Mouse (Mus musculus) liver, embryonic 11.5 days (tissue): ENCODE measurements around the gene Neurl2. TPM values are rescaled to one million over a fixed set of nuclear protein-coding genes. Genes with fewer than 3 reads are reported as not detected.
A peak's percentile ranks its signal among the peaks of the same experiment; 100 is the strongest.
"Not testable (repeated sequence)": the region's sequence is repeated elsewhere in the genome, so short reads cannot be mapped to it uniquely, and the experiment has no call there.

Experiments
- ATAC-seq: fragments of 200-750 bp; cut with Nextera tagmentation; replicated peaks from 2 replicates; pipeline ENCODE4 v1.8.0; 2017; ENCODE audit warnings: moderate number of reproducible peaks, mild to moderate bottlenecking, moderate TSS enrichment, moderate library complexity; ENCODE audit not compliant: low FRiP score
- DNase-seq: peaks from one replicate; pipeline ENCODE4 v3.0.0-alpha.2; 2017; ENCODE audit warnings: low spot score
- H3K27ac ChIP-seq: fragments of 300-500 bp; sonication (generic); 2 replicates; pipeline ENCODE4 v1.5.1; 2014; ENCODE audit warnings: mild to moderate bottlenecking, low read depth, low read length, control low read depth
- H3K27me3 ChIP-seq: fragments of 300-500 bp; sonication (generic); replicated peaks from 2 replicates; pipeline ENCODE4 v1.6.1; 2014; ENCODE audit warnings: low read length, mixed read lengths; ENCODE audit not compliant: control insufficient read depth, insufficient read depth
- H3K36me3 ChIP-seq: fragments of 300-500 bp; sonication (generic); 2 replicates; pipeline ENCODE4 v1.6.1; 2014; ENCODE audit warnings: mild to moderate bottlenecking, low read length, moderate library complexity, mixed read lengths; ENCODE audit not compliant: control insufficient read depth, insufficient read depth
- H3K4me1 ChIP-seq: fragments of 300-500 bp; sonication (generic); replicated peaks from 2 replicates; pipeline ENCODE4 v1.6.1; 2014; ENCODE audit warnings: low read length, mixed read lengths; ENCODE audit not compliant: control insufficient read depth, insufficient read depth
- H3K4me2 ChIP-seq: fragments of 300-500 bp; sonication (generic); 2 replicates; pipeline ENCODE4 v1.6.1; 2014; ENCODE audit warnings: mild to moderate bottlenecking, control low read depth, moderate library complexity
- H3K4me3 ChIP-seq: fragments of 300-500 bp; sonication (generic); 2 replicates; pipeline ENCODE4 v1.5.1; 2014; ENCODE audit warnings: low read depth, low read length, control low read depth
- H3K9ac ChIP-seq: fragments of 300-500 bp; sonication (generic); 2 replicates; pipeline ENCODE4 v1.6.1; 2014; ENCODE audit warnings: low read depth, low read length, control low read depth
- H3K9me3 ChIP-seq: fragments of 300-500 bp; sonication (generic); 2 replicates; pipeline ENCODE4 v1.6.1; 2016; ENCODE audit warnings: low read length, inconsistent platforms, mixed read lengths; ENCODE audit not compliant: control insufficient read depth
- WGBS: fragments of 180-500 bp; shearing (Covaris S2); extraction: QIAGEN DNeasy Blood & Tissue Kit; methylation state at CpG from one replicate; pipeline ENCODE4 v1.1.7; 2014; 5-methylcytosine and 5-hydroxymethylcytosine counted together
- polyA plus RNA-seq: library from polyadenylated mRNA; unstranded; fragments of >200 nt; fragmentation: Nextera tagmentation; extraction: Ambion mirVana; gene quantifications from 2 replicates; pipeline ENCODE4 v1.2.1, GENCODE M21; 2014

Gene Neurl2
- polyA plus RNA-seq, 1 experiment from 2014 or later: 4.9 TPM

GRCm38 (mm10) chr2:164874239-164874769, 41.0 kb upstream of the Neurl2 start:
- no peak for DNase-seq
- H3K9me3 ChIP-seq: no peaks in the 10 kb centered on the region
- no peak overlapping the region for H3K9ac ChIP-seq
- H3K4me1 ChIP-seq: peaks cover 15% of the 10 kb centered on the region
- H3K36me3 ChIP-seq: no peaks in the 10 kb centered on the region
- WGBS: 35% methylated on average over 1 of the region's 1 CpGs
- no peak overlapping the region for H3K4me2 ChIP-seq
- ATAC-seq: no peak
- no peaks in the 10 kb centered on the region for H3K27me3 ChIP-seq
- no peak overlapping the region for H3K27ac ChIP-seq
- H3K4me3 ChIP-seq: no peak overlapping the region

- Histone ChIP-seq H3K4me1 (peaks cover 15% of the 10 kb centered on the region), H3K9ac (no peak overlapping the region), H3K9me3 (no peaks in the 10 kb centered on the region), H3K27ac (no peak overlapping the region), H3K4me3 (no peak overlapping the region), H3K4me2 (no peak overlapping the region), H3K27me3 (no peaks in the 10 kb centered on the region), H3K36me3 (no peaks in the 10 kb centered on the region)
- 41% methylated on average over 3 of the region's 3 CpGs for WGBS
- no peak for DNase-seq
- no peak for ATAC-seq
These were observed 40.4 kb upstream of the Neurl2 start for GRCm38 (mm10) chr2:164873621-164874020.

GRCm38 (mm10) chr2:164871602-164872303, 38.5 kb upstream of the Neurl2 start:
- H3K4me1 ChIP-seq: peaks cover 9% of the 10 kb centered on the region
- DNase-seq (no peak), ATAC-seq (no peak)
- WGBS: 65% methylated on average over 6 of the region's 6 CpGs
- H3K36me3 ChIP-seq: no peaks in the 10 kb centered on the region
- no peaks in the 10 kb centered on the region for H3K27me3 ChIP-seq
- H3K27ac ChIP-seq: no peak overlapping the region
- no peak overlapping the region for H3K4me3 ChIP-seq
- no peaks in the 10 kb centered on the region for H3K9me3 ChIP-seq
- no peak overlapping the region for H3K4me2 ChIP-seq
- no peak overlapping the region for H3K9ac ChIP-seq

GRCm38 (mm10) chr2:164868491-164868890, 35.2 kb upstream of the Neurl2 start:
- no peak overlapping the region for H3K9ac ChIP-seq
- 61% methylated on average over 7 of the region's 7 CpGs for WGBS
- no peak for DNase-seq
- H3K36me3 ChIP-seq: no peaks in the 10 kb centered on the region
- H3K4me1 ChIP-seq: no peaks in the 10 kb centered on the region
- no peak for ATAC-seq
- H3K4me3 ChIP-seq: no peak overlapping the region
- no peaks in the 10 kb centered on the region for H3K9me3 ChIP-seq
- no peak overlapping the region for H3K27ac ChIP-seq
- no peak overlapping the region for H3K4me2 ChIP-seq
- no peaks in the 10 kb centered on the region for H3K27me3 ChIP-seq

- Histone ChIP-seq H3K36me3 (no peaks in the 10 kb centered on the region), H3K27me3 (no peaks in the 10 kb centered on the region), H3K9me3 (no peaks in the 10 kb centered on the region), H3K9ac (no peak overlapping the region), H3K4me2 (no peak overlapping the region), H3K4me3 (no peak overlapping the region), H3K4me1 (no peaks in the 10 kb centered on the region), H3K27ac (peak overlapping the region; percentile 10; the same call in 1 of the 2 replicates)
- DNase-seq (no peak), ATAC-seq (no peak)
- WGBS: 88% methylated on average over 7 of the region's 7 CpGs
These were observed 34.3 kb upstream of the Neurl2 start for GRCm38 (mm10) chr2:164867566-164867965.

GRCm38 (mm10) chr2:164866741-164867551, 33.7 kb upstream of the Neurl2 start:
- peak overlapping the region; percentile 10; the same call in 1 of the 2 replicates for H3K27ac ChIP-seq
- DNase-seq (no peak), ATAC-seq (no peak)
- H3K4me3 ChIP-seq: no peak overlapping the region
- no peak overlapping the region for H3K4me2 ChIP-seq
- peaks cover 2% of the 10 kb centered on the region; the same call in 1 of the 2 replicates for H3K4me1 ChIP-seq
- H3K9me3 ChIP-seq: no peaks in the 10 kb centered on the region
- H3K9ac ChIP-seq: no peak overlapping the region
- H3K36me3 ChIP-seq: no peaks in the 10 kb centered on the region
- H3K27me3 ChIP-seq: no peaks in the 10 kb centered on the region
- 51% methylated on average over 16 of the region's 16 CpGs for WGBS

GRCm38 (mm10) chr2:164864593-164864992, 31.3 kb upstream of the Neurl2 start:
- DNase-seq: no peak
- ATAC-seq: no peak
- Histone ChIP-seq H3K9me3 (no peaks in the 10 kb centered on the region), H3K9ac (no peak overlapping the region), H3K27ac (no peak overlapping the region), H3K4me2 (no peak overlapping the region), H3K27me3 (no peaks in the 10 kb centered on the region), H3K4me3 (no peak overlapping the region), H3K36me3 (no peaks in the 10 kb centered on the region), H3K4me1 (peaks cover 7% of the 10 kb centered on the region)
- WGBS: 41% methylated on average over 4 of the region's 4 CpGs

GRCm38 (mm10) chr2:164863411-164863810, 30.2 kb upstream of the Neurl2 start:
- ATAC-seq, H3K9ac ChIP-seq, H3K27me3 ChIP-seq, H3K4me2 ChIP-seq, H3K36me3 ChIP-seq, DNase-seq, H3K4me3 ChIP-seq, H3K9me3 ChIP-seq, H3K27ac ChIP-seq: not testable (repeated sequence)
- peaks cover 13% of the 10 kb centered on the region for H3K4me1 ChIP-seq
- WGBS: 85% methylated on average over 9 of the region's 9 CpGs
